Mouse (Mus musculus) embryonic fibroblast, embryonic 13.5 days (primary cell): Measurements from ENCODE around the gene Prr3.

Experiments
- CTCF ChIP-seq: IDR thresholded peaks from 2 replicates; pipeline ENCODE4 v1.5.1; 2011; ENCODE audit warnings: mild to moderate bottlenecking, control low read depth, low read length, moderate library complexity, borderline replicate concordance; ENCODE audit not compliant: insufficient read depth
- POLR2A ChIP-seq: IDR thresholded peaks from 2 replicates; pipeline ENCODE4 v1.6.1; 2011; ENCODE audit warnings: low read depth, mild to moderate bottlenecking, control low read depth, low read length, moderate library complexity

DNA sequence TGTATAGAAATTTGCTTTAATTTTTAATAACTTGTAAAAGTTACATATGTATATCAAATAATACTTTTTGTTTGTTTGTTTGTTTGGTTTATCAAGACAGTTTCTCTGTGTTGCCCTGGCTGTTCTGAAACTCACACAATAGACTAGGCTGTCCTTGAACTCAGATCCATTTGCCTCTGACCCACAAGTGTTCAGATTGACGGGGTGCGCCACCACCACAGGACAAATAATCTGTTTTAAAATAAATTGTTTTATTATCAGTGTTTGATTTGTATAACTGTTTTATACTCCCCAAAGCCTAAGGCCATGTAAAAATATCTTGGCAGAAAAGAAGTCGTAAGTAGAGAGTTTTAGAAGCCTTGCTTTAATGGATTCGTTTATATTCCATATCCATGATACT, 47.6 kb upstream of the Prr3 start:
- TF ChIP-seq POLR2A = no peak
- TF ChIP-seq CTCF = no peak
